Mouse (Mus musculus) embryonic facial prominence, embryonic 14.5 days (tissue): ENCODE results near the gene Cplx2. TPM values are rescaled to one million over a fixed set of nuclear protein-coding genes. Genes with fewer than 3 reads are reported as not detected.
A peak's percentile ranks its signal among the peaks of the same experiment; 100 is the strongest.

Experiments
- ATAC-seq: fragments of 200-750 bp; cut with Nextera tagmentation; 2 replicates; pipeline ENCODE4 v1.8.0; 2017; ENCODE audit warnings: low read depth, moderate number of reproducible peaks, moderate TSS enrichment
- DNase-seq: peaks from one replicate; pipeline ENCODE4 v3.0.0-alpha.2; 2015; ENCODE audit warnings: low spot score
- H3K27ac ChIP-seq: fragments of 300-500 bp; sonication (generic); replicated peaks from 2 replicates; pipeline ENCODE4 v1.5.1; 2014; ENCODE audit warnings: low read depth, mild to moderate bottlenecking, low read length, moderate library complexity
- H3K27me3 ChIP-seq: fragments of 300-500 bp; sonication (generic); replicated peaks from 2 replicates; pipeline ENCODE4 v1.6.1; 2014; ENCODE audit warnings: low read length; ENCODE audit not compliant: control insufficient read depth, insufficient read depth
- H3K36me3 ChIP-seq: fragments of 300-500 bp; sonication (generic); 2 replicates; pipeline ENCODE4 v1.6.1; 2014; ENCODE audit warnings: low read length, mixed read lengths; ENCODE audit not compliant: control insufficient read depth, insufficient read depth
- H3K4me1 ChIP-seq: fragments of 300-500 bp; sonication (generic); 2 replicates; pipeline ENCODE4 v1.6.1; 2014; ENCODE audit warnings: antibody characterized with exemption, low read length; ENCODE audit not compliant: control insufficient read depth, insufficient read depth
- H3K4me2 ChIP-seq: fragments of 300-500 bp; sonication (generic); 2 replicates; pipeline ENCODE4 v1.6.1; 2014; ENCODE audit warnings: low read depth, mild to moderate bottlenecking, low read length, moderate library complexity, mixed read lengths
- H3K4me3 ChIP-seq: fragments of 300-500 bp; sonication (generic); 2 replicates; pipeline ENCODE4 v1.5.1; 2014; ENCODE audit warnings: low read depth, mild to moderate bottlenecking, low read length
- H3K9ac ChIP-seq: fragments of 300-500 bp; sonication (generic); 2 replicates; pipeline ENCODE4 v1.6.1; 2014; ENCODE audit warnings: low read depth, mild to moderate bottlenecking, low read length, moderate library complexity, mixed read lengths
- H3K9me3 ChIP-seq: fragments of 300-500 bp; sonication (generic); 2 replicates; pipeline ENCODE4 v1.6.1; 2016; ENCODE audit warnings: low read length; ENCODE audit not compliant: control insufficient read depth
- WGBS: fragments of 180-500 bp; shearing (Covaris S2); extraction: QIAGEN DNeasy Blood & Tissue Kit; methylation state at CpG from one replicate; pipeline ENCODE4 v1.1.7; 2014; 5-methylcytosine and 5-hydroxymethylcytosine counted together
- polyA plus RNA-seq: library from polyadenylated mRNA; unstranded; fragments of >200 nt; fragmentation: Nextera tagmentation; extraction: Ambion mirVana; gene quantifications from 2 replicates; pipeline ENCODE4 v1.2.1, GENCODE M21; 2014

The Cplx2 gene
- polyA plus RNA-seq, 1 experiment from 2014 or later = 7.0 TPM

DNA sequence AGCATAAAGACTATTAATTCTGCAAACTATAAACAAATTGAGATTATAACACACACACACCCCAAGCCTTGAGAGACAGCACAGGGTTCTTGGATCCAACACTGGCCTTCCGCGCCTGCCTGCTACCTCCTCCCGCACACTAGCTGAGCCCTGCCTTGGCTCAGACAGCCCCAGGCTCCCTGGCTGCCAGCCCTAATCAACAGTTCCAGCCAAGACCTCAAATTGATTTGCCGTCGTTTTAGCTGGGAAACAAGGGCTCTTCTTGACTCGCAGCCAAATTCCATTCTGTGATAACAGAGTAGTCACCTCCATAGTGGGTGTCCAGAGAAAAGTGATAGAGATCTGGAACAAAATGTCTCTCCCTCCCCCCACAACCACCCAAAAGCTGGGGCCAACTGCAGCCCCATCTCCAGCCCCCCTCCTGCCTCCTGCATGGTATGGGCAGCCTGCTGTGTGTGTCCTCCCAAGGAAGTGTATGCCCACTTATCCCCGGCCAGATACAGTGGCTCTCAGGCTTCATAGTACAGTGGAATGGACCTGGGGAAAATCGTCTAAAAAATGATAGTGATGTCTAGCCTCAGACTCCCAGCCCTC, 18.9 kb downstream of the Cplx2 start:
- H3K9me3 ChIP-seq = no peaks in the 10 kb centered on the region
- 37% methylated on average over 8 of the region's 8 CpGs for WGBS
- H3K4me1 ChIP-seq = peaks cover 14% of the 10 kb centered on the region
- no peak overlapping the region for H3K4me3 ChIP-seq
- no peaks in the 10 kb centered on the region for H3K36me3 ChIP-seq
- no peaks in the 10 kb centered on the region for H3K27me3 ChIP-seq
- ATAC-seq = peak; percentile 64
- peak overlapping the region; percentile 44 for H3K27ac ChIP-seq
- H3K4me2 ChIP-seq = no peak overlapping the region
- no peak overlapping the region for H3K9ac ChIP-seq
- peak; percentile 83 for DNase-seq

DNA sequence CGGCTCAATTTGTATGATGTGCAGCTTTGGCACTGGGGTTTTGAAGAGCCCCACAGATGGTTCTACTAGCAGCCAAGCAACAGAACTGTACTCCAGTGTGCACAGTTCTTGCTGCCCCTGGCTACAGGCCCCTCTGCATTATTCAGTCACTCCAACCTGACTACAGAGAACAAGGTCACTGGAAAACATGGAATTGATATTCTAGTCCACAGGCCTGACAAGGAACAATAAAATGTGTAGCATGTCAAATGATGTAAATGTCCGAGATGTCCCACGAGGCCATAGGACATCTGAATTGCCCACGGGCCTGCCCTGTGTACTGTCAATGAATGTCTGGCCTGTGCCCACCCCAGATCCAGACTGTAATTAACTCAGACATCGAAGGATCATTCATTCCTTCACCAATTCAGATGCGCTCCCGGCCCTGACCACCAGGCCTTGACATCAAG, 19.4 kb downstream of the Cplx2 start:
- no peak overlapping the region for H3K4me2 ChIP-seq
- peak overlapping the region; percentile 44 for H3K27ac ChIP-seq
- no peaks in the 10 kb centered on the region for H3K9me3 ChIP-seq
- ATAC-seq (peak; percentile 27; the same call in 1 of the 2 replicates), DNase-seq (no peak)
- H3K27me3 ChIP-seq = no peaks in the 10 kb centered on the region
- WGBS = 79% methylated on average over 7 of the region's 7 CpGs
- no peak overlapping the region for H3K4me3 ChIP-seq
- peaks cover 14% of the 10 kb centered on the region for H3K4me1 ChIP-seq
- no peaks in the 10 kb centered on the region for H3K36me3 ChIP-seq
- no peak overlapping the region for H3K9ac ChIP-seq

DNA sequence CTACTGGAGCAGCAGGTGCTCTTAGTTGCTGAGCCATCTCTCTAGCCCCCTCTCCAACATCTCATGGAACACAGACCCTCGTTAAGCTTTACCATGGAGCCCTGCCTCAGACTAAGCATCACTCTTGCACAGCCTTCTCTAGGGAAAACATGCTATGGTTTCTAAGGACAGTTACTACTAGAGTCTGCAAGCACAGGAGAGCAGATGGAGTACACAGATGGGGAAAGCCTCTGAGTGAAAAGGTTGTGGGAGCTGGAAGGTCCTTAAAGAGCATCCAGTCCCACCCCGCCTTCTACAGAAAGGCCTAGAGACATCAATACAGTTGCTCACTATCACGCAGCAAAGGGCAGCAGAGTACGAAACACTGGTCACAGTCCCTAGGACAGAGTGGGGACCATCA, 20.2 kb downstream of the Cplx2 start:
- Histone ChIP-seq H3K4me3 (no peak overlapping the region), H3K27ac (no peak overlapping the region), H3K4me2 (no peak overlapping the region), H3K9me3 (no peaks in the 10 kb centered on the region), H3K36me3 (no peaks in the 10 kb centered on the region), H3K27me3 (no peaks in the 10 kb centered on the region), H3K9ac (no peak overlapping the region), H3K4me1 (peaks cover 14% of the 10 kb centered on the region)
- no peak for DNase-seq
- ATAC-seq = no peak
- 89% methylated on average over 4 of the region's 4 CpGs for WGBS

DNA sequence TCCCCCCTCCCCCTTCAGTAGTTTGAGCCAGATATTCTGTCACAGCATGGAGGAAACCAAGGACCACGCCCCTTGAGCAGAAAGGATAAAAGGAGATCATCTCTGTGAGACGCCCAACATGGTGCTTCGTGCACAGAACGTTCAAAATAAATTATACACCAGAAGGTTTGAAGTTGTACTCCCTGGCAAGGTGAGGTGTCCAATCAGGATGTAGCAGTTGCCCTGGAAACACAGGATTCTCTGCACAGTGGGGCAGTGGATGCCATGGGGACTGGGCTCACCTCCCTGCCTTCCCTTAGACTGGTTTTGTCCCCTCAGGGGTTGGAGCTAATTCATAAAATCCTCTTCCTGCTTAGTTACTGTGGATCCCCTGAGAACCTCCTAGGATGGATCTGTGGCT, 25.9 kb downstream of the Cplx2 start:
- Histone ChIP-seq H3K9ac (no peak overlapping the region), H3K9me3 (no peaks in the 10 kb centered on the region), H3K36me3 (no peaks in the 10 kb centered on the region), H3K4me2 (no peak overlapping the region), H3K27ac (no peak overlapping the region), H3K4me1 (0 out of 2 replicates have a peak, but pooled peaks cover 3% of the 10 kb centered on the region), H3K4me3 (no peak overlapping the region), H3K27me3 (no peaks in the 10 kb centered on the region)
- DNase-seq = no peak
- no peak for ATAC-seq
- WGBS = 70% methylated on average over 4 of the region's 4 CpGs

DNA sequence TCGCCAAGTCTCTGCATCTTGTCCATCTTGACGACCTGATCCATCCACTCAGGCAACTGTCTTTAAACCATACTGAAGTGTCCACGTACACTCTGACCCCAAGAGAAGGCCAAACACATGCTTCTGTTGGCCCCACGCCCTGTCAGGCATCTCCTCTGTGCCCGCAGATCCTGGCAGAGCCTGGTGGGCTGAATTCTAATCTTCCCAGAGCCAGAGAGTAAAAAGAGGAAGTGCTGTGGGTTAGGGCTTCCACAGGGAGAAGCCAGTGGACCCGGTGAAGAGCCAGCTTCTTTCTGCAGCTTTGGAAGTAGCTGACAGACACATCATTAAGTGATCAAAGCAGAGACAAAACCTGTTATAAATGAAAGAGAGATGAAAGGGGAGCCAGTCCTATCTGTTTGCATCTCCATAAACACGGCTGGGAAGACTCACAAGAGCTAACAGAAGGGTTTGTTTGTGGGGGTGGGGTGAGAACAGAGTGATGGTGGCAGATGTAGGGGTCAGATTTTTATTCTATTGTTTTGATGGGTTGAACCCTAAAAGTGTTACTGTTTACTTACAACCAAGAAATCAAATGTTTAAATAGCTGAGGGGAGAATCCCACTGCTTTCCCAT, 29.5 kb downstream of the Cplx2 start:
- Histone ChIP-seq H3K4me1 (peaks cover 3% of the 10 kb centered on the region; the same call in 1 of the 2 replicates), H3K36me3 (no peaks in the 10 kb centered on the region), H3K27ac (no peak overlapping the region), H3K4me3 (no peak overlapping the region), H3K4me2 (no peak overlapping the region), H3K27me3 (no peaks in the 10 kb centered on the region), H3K9ac (no peak overlapping the region), H3K9me3 (0 out of 2 replicates have a peak, but pooled peaks cover 3% of the 10 kb centered on the region)
- WGBS = 55% methylated on average over 7 of the region's 7 CpGs
- DNase-seq = no peak
- no peak for ATAC-seq

DNA sequence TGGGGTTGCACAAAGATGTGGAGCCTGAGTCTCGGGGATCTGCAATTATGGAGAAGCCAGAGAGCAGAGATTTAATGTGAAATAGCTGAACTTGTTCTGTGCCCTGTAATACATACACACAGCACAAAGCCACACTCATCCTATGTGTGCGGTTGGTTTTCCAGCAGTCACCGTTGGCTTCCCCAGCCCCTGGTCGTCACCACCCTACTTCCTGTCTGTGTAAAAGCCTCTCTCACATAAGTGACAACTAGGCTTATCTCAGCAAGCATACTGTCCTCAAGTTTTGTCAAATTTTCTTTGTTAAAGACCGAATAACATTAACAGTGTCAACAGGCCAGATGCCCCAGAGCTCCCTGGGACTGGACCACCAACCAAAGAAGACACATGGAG, 30.0 kb downstream of the Cplx2 start:
- H3K4me2 ChIP-seq = no peak overlapping the region
- ATAC-seq (no peak), DNase-seq (no peak)
- H3K27me3 ChIP-seq = no peaks in the 10 kb centered on the region
- no peak overlapping the region for H3K27ac ChIP-seq
- H3K4me1 ChIP-seq = peaks cover 3% of the 10 kb centered on the region; the same call in 1 of the 2 replicates
- no peak overlapping the region for H3K9ac ChIP-seq
- H3K36me3 ChIP-seq = no peaks in the 10 kb centered on the region
- WGBS = 78% methylated on average over 5 of the region's 5 CpGs
- H3K9me3 ChIP-seq = 0 out of 2 replicates have a peak, but pooled peaks cover 3% of the 10 kb centered on the region
- no peak overlapping the region for H3K4me3 ChIP-seq

DNA sequence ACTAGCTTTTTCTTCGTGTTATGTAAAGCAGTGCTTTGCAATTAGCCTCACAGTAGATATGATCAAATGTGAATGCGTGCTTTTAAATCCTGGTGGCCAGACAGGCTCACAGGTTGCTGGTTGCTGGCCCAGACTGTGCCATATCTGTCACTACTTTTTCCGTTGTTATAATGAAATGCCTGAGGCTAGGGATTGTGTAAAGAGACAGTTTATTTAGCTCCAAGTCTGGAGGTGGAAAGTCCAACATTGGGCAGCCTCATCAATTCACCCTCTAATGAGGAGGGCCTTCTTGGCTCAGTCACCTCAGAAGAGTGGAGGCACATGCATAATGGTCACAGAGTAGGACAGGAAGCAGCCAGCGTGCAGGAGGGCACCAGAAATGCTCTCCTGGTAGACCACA, 31.2 kb downstream of the Cplx2 start:
- no peaks in the 10 kb centered on the region for H3K27me3 ChIP-seq
- H3K27ac ChIP-seq = no peak overlapping the region
- no peak overlapping the region for H3K4me3 ChIP-seq
- H3K36me3 ChIP-seq = no peaks in the 10 kb centered on the region
- 0 out of 2 replicates have a peak, but pooled peaks cover 3% of the 10 kb centered on the region for H3K9me3 ChIP-seq
- no peak overlapping the region for H3K4me2 ChIP-seq
- DNase-seq = peak; percentile 27
- peaks cover 3% of the 10 kb centered on the region; the same call in 1 of the 2 replicates for H3K4me1 ChIP-seq
- WGBS = 47% methylated on average over 4 of the region's 4 CpGs
- H3K9ac ChIP-seq = no peak overlapping the region
- no peak for ATAC-seq

DNA sequence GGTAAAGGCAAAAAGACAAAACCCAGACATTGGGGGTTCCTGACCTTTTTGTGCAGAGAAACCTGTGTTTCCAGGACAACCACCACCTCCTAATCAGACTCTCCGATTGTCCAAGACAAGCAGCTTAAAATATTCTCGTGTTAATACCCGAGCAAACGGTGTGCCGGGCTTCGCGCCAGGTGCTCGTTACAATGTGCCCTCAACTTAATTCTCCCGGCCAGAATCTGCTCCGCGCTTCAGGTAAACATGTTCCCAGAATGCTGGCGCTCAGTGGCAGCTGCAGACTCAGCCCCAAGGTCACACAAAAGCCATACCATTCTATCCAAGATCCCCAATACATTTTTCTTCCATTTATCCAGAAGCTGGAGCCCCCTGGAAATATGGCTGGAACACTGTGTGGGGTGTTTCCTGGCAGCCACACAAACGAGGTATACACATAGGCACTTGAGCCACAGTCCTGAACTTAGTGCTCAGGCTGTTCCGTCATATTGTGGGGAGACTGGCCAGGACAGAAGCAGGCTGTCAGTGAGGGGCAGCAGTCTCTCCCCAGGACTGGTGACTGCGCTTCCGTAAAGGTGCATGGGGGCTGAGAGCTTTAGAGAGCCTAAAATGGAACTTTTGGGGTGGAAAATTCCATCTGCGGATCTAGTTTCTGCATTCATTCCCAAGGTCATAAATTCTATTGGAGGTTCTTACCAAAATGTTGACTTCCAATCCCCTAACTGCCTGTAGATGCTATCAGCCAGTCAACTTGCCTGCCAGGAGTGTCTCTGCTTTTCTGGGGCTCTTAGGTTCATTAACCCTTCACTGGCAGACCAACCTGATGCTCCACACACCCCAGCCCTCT, 32.3 kb downstream of the Cplx2 start:
- Histone ChIP-seq H3K9me3 (peaks cover 6% of the 10 kb centered on the region; the same call in 1 of the 2 replicates), H3K9ac (no peak overlapping the region), H3K36me3 (no peaks in the 10 kb centered on the region), H3K27me3 (no peaks in the 10 kb centered on the region), H3K4me3 (no peak overlapping the region), H3K4me2 (no peak overlapping the region; the same call in 1 of the 2 replicates), H3K4me1 (peaks cover 3% of the 10 kb centered on the region; the same call in 1 of the 2 replicates), H3K27ac (peak overlapping the region; percentile 44)
- 58% methylated on average over 17 of the region's 17 CpGs for whole genome bisulfite sequencing
- ATAC-seq (no peak), DNase-seq (peak; percentile 63)
